Mouse (Mus musculus): ENCODE results near the gene Nfic.

Gene Nfic

GRCm38 (mm10) chr10:81455181-81455895, at the start of gene Nfic:
Gene Nfic (minus strand): TSS chr10:81455635.
- DNase-seq (ENCODE audit: low read depth in 1 of 2, low spot score in 2 of 2): no peak

DNA sequence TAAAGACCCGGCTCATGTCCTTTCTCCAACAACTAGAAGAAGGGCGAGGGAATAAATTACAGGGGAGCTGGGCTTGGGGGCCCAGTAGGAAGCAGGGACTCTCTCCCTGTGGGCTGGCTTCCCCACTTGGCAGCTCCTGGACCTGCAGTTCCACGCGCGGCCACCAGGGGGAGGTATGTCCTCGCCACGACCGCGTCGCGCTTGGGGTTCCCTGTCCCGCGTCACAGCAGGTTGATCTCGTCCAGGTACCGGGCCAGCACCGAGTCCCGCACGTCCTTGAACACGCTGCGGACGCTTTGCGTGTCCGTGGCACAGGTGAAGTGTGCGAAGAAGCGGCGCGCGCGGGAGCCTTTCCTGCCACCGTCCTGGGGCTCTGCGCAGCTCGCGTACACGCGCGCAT, 47.2 kb upstream of the Nfic start:
- peak in 1 of 2 experiments; percentile 83 for DNase-seq (ENCODE audit: low read depth in 1 of 2, low spot score in 2 of 2)

DNA sequence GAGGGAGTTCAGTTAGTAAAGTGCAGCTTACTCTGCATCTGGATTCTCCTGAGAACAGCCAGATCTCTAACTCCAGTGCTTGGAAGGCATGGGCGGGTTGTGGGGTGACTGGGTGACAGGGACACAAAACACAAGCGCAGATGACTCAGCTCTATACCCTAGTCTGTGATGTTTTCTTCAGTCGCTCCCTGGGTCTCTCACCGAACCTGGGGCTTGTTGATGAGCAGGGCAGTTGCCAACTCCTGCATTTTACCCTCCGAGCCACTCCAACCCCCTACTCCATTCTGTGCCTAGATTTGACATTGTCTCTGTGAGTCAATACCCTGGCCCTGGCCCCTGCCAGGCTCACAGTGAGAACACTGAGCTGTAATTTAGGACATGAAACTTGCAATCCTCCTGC, 46.4 kb upstream of the Nfic start:
- no peak for DNase-seq (ENCODE audit: low read depth in 1 of 2, low spot score in 2 of 2)

- DNase-seq (ENCODE audit: low read depth in 1 of 2, low spot score in 2 of 2): no peak
Measured at GRCm38 (mm10) chr10:81500032-81500431, 44.6 kb upstream of the Nfic start, which contains the start of gene S1pr4. Gene S1pr4 (minus strand): TSS chr10:81500132.

DNA sequence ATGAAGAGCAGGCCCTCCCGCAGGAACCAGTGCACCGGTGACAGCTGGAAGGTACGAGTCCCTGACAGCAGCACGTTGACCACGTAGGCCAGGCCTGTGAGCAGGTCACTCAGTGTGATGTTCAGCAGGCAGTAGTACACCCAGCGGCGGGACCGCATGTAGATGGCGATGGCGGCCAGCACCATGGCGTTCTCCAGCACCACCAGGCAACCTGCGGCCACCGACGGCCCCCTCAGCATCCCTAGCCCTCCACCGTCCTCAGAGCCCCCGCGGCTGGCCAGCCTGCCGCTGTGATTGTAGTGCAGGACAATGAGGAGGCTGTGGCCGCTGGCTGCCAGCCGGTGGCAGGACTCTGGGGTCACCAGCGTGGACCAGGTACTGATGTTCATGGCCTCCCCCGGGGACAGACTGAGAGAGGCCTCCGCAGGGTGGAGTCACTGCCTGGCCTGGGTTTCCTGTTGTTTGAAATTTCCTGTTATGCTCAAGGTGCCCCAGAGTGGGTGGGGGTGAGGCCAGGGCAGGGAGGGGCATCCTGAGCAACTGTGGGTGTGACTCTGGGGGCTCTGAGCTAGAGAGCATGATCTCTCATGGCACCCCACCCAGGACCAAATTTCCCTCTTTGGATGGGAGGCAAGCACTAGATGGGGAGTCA, 43.9 kb upstream of the Nfic start:
- DNase-seq (ENCODE audit: low read depth in 1 of 2, low spot score in 2 of 2): no peak

DNA sequence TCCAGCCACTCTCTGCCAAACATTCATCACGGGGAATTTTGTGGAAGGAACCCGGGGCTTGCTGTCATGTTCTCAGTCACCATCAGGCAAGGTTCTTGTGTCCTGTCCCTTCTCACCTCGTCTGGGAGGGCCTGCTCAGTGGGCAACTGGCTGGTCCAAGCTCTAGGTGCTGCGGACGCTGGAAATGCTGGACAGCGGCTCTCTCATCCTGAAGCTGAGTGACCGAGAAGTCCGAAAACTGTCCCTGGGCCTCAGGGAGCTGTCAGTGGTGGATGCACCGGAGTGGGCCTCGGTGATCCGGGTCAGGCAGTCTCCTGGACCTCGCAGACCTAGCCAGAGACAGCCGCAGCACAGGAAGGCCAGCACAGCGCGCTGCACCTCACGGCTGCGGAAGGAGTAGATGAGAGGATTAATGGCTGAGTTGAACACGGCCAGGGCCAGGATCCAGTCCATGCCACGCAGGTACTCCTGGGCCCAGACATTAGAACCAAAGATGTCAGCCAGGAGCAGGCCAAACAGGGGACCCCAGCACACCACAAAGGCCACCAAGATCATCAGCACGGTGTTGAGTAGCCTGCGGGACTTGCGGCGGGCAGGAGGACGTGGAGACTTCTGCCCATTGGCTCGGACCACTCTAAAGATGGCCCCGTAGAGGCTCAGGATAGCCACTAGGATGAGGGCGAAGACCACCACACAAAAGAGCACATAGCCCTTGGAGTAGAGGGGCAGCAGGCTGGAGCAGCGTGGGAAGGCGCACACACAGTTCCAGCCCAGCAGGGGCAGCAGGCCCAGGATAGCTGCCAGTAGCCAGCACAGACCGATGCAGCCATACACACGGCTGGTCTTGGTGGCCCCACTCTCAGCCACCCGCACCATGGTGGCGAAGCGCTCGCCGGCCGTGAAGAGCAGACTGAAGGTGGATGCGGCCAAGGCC, 43.1 kb upstream of the Nfic start:
- no peak for DNase-seq (ENCODE audit: low read depth in 1 of 2, low spot score in 2 of 2)

DNA sequence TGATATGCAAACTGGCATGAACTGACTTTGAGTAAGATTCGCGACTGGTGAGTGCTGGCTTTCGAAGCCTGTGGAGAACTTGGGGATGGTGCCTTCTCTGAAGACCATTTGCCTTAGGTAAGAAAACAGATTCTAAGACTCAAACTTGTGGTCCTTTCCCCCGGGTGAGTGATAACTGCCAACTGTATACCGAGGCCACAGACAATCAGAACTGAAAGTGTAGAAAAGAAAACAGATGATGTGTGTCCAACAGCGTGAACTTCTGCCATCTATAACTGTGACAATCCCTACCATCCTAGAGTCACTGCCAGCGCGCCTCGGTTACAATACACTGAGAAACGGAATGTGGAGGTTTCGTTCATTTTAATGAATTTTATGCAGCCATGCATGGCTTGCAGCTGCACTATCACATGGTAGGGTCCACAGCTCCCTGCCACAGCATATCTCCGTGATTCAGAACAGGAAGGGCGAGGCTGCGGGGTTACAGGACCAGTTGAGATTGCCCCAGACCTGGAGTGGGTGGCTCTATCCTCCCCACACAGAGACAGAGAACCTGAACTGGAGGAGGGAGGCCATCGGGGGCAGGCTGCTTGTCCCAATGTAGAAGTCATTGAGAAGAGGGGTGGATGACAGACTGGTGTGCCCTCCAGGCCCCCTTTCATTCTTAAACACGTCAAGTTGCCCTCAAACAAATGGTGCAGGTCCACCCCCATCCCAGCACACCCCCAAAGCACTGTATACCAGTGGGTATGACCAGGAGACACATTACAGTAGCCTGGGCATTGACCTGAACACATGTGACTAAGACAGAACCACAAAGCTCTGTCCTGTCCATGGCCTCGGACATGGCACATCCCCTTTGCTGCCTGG, 42.2 kb upstream of the Nfic start:
- DNase-seq (ENCODE audit: low read depth in 1 of 2, low spot score in 2 of 2): no peak

- DNase-seq (ENCODE audit: low read depth in 1 of 2, low spot score in 2 of 2): no peak
Measured at GRCm38 (mm10) chr10:81496969-81497368, 41.5 kb upstream of the Nfic start.

- DNase-seq (ENCODE audit: low read depth in 1 of 2, low spot score in 2 of 2): peak; percentile 94 to 95
Measured at GRCm38 (mm10) chr10:81496264-81496901, 40.9 kb upstream of the Nfic start, which contains the start of gene Ncln. Gene Ncln (minus strand): TSS chr10:81496392.

DNA sequence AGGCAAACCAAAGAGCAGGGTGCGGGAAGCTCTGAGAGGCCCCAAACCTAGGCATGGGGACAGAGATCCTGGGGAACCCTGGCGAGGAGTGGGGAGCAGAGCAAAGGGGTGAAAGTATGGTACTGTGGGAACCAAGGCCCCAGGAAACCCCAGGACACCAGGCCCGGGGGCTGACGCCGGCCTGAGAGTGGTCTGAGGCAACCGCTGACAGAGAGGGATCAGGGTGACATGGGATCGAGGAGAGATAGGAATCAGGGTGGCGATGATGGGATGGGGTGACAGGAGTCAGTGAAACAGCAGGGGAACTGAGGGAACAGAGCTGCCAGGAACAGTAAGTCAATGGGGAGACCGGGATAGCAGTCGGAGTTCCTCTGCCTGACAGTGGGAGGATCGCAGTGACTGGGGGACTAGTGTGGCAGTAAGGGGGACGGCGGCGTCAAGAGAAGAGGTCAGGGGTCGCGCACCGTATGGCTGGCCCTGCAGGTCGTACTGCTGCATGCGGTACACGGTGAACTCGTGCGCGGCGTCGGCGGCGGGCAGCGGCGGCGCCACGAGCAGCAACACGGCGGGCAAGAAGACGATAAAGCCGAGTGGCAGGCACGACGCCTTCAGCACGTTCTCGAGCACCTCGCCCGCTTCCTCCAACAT, 40.3 kb upstream of the Nfic start:
- no peak for DNase-seq (ENCODE audit: low read depth in 1 of 2, low spot score in 2 of 2)

DNA sequence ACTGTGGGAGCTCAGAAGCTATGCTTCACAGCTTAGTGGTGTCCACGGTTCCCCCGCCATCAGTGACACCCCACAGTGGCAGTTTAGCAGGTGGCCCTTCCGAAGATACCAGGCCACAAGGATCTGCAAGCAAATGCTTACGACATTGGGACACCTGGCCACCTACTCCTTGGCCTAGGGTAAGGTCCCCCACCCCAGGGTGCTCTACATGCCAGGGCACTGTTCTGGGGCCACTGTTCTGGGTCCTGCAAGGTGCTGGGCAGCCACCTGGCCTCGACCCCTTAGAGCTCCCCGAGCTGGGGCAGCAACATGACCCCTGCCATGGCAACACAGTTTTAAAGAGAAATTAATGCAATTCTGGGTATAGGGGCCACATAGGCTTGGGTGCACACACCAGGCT, 39.7 kb upstream of the Nfic start:
- DNase-seq (ENCODE audit: low read depth in 1 of 2, low spot score in 2 of 2): no peak

DNA sequence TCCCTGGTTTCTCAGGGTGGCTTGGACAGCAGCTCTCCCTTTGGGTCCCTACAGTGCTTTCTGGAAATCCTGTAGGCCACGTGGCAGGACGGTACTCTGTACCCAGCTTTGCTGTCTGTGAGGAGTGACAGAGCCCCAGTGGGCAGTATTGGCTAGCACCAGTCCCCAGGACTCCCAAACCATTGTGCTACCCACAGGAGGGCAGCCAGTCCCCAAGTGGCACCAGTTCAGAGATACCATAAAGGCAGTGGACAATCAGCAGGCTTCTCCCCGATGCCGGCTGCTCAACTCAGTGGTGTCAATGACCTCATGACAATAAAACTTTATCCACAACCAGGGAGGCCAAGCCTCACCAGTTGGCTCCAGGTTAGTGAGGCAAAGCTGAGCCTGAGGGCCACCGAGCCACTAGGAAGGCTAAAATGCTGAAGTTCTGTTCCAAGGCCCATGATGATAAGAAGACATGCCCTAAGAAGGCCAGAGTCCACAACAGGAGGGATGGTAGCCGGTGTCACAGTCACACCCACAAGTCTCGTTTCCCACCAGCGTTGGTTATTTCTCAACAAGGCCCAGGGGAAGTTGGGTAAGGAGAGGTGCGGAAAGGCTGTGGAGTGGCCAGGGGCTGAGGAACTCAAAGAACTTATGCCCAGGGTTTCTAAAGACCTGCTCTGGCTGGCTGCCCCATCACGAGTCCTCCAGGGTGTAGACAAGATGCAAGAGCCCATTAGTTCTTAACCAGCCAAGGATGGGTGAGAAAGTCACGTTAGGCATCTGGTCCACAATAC, 39.0 kb upstream of the Nfic start:
- peak; percentile 56 to 63 for DNase-seq (ENCODE audit: low read depth in 1 of 2, low spot score in 2 of 2)

DNA sequence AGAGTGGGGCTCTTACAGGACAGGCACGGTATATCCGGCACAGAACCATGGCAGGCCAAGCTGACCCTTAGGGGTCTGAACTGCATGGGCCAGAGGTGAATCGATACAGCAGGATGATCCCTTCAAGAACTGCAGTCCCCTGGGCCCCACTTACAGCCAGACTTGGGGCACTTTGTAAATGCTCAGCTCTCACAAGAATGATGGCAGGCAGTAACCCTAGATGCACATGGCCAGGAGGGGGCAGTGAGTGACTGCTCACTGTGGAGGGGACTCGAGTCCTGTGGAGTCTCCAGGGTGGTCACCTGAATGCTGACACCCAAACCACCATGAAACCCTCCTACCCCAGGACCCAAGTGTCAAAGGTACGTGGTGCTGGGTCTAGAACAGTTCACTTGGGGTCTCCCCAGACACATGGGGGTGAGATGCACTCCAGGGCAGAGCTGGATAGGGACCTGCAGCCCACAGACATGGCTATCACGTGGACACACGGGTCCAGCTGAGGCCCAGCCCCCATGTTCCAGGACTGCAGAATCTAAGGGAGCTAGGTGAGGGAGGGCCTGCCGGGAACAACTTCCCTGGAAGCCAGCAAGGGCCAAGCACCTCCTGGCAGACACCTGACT, 38.3 kb upstream of the Nfic start:
- no peak for DNase-seq (ENCODE audit: low read depth in 1 of 2, low spot score in 2 of 2)

- DNase-seq (ENCODE audit: low read depth in 1 of 2, low spot score in 2 of 2): no peak
Measured at GRCm38 (mm10) chr10:81492606-81493240, 37.3 kb upstream of the Nfic start.

GRCm38 (mm10) chr10:81491018-81491417, 35.6 kb upstream of the Nfic start:
- no peak for DNase-seq (ENCODE audit: low read depth in 1 of 2, low spot score in 2 of 2)

DNA sequence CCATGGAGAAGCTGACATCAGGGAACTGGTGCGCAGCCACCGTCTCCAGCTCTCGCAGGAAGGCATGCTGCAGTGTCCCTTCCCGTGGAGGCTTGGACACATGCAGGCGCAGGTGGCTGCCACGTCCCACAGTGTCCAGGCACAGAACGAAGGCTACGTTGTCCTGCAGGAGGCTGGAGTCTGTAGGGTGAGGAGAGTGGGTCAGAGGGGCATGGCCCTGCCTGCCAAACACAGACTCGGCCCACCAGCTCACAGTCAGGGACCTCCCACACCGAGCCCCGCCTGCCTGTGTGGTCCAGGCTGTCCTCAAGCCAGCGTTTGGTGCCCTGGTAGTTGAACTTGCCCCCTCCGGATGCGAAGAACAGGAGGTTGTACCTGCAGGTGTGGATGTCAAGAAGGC, 34.5 kb upstream of the Nfic start:
- DNase-seq (ENCODE audit: low read depth in 1 of 2, low spot score in 2 of 2): no peak

DNA sequence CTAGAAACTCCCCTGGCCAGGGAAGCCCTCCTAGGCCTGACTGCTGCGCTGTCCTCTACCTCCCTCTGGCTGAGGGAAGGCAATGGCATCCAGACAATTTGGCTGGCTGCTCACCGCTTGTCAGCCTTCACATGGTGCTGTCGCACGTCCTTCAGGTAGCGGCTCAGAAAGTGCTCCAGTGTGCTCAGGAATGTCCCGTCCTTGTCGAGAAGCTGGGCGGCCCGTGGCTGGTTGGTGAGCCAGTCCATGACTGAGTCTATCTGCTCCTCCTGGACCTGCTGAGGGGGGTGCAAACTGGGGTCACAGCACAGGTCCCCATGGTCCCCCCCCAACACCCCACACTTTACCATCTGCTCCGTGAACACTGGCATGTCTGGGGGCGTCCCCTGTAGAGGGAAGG, 32.6 kb upstream of the Nfic start:
- no peak for DNase-seq (ENCODE audit: low read depth in 1 of 2, low spot score in 2 of 2)

DNA sequence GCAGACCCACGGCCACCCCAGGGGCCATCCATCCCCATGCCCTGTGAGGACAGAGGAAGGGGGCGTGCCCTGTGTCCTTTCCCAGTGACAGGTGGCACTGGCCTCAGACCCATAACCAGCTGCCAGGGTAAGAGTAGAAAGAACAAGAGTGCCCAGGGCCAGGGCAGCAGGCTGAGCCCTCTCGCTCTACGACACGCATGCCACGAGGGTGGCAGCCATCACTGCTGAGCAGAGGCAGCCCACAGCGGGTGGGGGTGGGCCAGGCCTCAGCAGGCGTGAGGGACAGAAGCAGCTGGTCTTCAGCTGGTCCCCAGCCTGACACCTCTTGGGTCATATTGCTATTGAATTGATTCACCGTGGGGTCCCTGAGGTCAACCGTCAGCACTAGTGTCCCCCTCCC, 31.1 kb upstream of the Nfic start:
- DNase-seq (ENCODE audit: low read depth in 1 of 2, low spot score in 2 of 2): no peak

Data from monocyte, adult 2 months (primary cell).